Mouse (Mus musculus) neural tube, embryonic 10.5 days (tissue): ENCODE measurements around the gene Ppib.

ENCODE experiments used
- DNase-seq: peaks from one replicate; pipeline ENCODE4 v3.0.0-alpha.2; 2017; ENCODE audit warnings: low spot score; ENCODE audit errors: extremely low spot score

Ppib gene

DNA sequence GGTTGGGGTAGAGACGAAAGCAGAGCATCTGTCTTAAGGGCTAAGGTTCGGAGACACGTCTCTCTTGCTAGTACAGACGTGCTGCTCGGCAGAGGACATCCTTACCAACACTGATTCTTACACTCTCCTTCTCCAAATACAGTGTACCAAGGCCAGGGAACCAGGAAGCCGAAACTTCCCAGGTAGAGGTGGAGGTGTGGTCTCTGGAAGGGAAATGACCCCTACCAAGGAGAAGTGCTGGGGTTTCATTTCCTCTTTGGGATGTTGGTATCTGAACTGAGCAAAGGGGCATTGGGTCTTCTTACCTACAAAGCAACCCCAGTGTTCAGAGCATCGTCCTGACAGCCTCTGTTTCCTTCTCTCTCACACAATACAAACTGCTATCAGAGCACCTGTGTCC, 12.7 kb downstream of the Ppib start:
- DNase-seq = no peak

DNA sequence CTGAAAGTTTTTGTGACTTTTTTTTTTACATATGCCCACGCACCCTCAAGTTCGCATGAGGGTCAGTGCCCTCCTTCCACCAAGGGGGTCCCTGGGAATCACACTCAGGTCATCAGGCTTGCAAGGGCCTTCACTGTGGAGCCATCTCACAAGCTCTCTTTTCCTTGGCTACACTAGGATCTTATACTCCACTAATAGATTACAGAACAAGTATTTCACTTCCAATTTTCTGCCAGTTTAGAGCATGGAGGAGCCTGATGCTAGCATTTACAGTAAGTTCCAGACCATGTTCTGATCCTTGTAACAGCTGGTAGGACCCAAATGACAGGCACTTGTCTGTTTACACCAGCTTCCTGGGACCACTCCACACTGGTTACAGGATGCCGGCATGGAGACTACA, 18.1 kb downstream of the Ppib start:
- DNase-seq = no peak

DNA sequence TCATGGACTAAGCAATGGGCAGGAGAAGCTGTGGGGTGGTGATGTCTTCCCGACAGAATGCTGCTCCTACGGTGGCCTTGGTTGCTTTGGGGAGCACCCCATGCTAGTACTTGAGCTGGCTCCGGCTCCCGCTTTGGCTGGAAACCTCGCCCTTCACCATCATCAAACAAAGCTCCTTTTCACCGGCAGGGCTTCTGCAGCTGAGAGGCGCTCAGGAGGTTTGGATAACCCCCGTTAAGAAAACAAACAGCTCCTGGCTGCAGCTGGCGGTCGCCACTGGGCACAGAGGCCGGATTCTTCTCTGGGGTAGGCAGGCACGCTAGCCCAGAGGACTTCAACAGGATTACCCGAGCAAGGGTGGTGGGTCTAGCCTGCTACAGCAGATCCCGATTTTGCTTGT, 18.5 kb downstream of the Ppib start:
- peak; percentile 44 for DNase-seq

DNA sequence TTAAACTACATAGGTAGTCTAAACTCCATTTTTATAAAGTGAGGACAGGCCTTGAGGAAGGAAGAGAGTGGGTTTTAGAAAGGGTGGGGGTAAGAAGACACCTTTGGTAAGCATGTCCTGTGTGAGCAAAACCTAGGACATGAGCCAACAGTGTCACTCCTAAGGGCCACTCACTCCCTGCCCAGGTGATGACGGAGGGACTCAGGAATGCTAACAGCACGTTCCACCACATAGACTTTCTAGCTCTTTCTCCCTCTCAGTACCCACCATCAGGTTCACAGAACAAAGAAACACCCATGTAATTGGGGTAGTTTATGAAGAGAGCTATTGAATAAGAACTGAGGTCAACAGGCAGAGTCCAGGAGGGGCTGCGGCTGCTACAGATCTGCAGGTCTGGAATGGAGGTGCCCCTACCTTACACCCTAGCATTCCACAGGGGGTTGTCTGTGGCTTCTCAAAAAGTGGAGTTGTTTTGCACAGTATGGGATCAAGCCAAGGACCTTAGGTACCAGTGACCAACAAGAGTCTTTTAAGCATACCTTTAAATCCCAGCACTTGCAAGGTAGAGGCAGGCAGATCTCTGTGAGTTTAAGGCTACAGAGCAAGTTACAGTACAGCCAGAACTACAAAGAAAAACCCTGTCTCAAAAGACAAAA, 20.9 kb downstream of the Ppib start:
- DNase-seq = no peak

DNA sequence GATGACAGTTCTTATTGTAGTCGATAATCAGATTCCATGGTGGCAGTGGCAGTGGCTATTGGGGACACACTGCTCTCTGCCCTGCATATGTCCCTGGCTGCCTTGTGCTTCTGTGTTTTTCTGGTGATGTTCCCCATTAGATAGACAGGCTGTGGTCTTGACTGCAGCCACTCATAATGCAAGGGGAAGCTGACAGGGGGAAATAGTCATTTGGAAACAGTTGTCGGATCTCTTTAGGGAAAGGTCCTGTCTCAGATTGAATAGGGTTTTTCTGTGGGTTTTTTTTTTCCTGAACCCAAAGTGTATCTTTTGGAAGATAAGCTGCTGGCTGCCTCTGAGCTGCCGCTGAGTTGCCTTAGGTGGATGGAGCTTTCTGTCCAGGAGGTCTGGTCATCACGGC, 22.0 kb downstream of the Ppib start:
- DNase-seq = no peak

DNA sequence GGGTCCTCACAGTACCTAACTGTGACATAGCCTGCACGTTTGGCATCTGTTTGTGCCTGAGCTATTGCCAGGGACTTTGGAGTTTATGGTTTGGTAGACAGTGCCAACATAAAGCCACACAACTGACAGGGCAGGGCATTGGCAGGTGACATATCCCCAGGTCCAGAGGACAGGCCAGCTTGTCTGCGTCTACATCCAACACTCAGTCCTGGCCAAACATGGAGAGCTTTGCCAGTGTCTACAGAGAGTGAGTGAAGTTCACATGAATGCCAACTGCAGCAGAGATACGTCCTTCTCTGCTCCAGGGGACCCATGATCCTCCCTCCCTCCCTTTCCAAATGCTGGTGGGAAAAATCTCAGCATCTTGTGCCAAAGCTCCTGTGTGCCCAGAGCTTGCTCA, 24.1 kb downstream of the Ppib start:
- DNase-seq = no peak

DNA sequence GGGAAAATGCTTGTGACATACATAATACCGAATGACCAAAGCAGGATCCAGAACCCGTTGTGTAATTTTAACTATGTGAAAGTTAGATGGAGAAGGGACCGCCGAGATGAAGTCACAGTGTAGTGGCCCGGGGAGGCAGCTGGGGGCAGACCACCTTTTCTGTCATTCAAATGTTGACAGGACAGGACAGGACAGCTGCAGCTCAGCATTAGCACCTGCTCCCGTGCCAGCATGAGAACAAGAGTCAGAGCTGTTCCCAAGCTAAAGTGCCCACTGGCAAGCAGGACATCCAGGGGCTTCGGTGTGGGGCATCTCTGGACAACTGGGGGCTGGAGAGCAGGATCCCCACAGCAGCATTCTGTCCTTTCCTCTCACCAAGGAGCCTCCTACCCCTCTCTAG, 27.0 kb downstream of the Ppib start:
- no peak for DNase-seq

DNA sequence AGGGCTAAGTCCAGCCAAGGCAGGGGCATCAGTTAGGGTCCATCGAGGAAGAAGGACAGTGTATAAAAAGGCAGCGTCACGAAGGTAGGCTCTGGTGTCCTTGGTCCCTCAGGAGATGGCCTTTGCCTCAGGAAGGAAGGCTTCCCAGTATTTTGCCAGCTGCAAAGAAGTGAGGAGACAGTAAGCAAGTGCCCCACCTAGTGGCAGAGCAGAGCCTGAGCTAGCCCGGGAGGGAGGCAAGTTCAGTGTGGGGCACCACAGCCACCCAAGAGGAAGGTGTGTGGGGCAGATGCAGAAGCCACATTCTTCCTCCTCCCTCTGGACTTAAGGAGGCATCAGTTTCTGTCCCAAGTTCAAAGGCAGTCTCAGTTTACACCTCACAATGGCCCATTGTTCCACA, 28.4 kb downstream of the Ppib start:
- peak; percentile 56 for DNase-seq

DNA sequence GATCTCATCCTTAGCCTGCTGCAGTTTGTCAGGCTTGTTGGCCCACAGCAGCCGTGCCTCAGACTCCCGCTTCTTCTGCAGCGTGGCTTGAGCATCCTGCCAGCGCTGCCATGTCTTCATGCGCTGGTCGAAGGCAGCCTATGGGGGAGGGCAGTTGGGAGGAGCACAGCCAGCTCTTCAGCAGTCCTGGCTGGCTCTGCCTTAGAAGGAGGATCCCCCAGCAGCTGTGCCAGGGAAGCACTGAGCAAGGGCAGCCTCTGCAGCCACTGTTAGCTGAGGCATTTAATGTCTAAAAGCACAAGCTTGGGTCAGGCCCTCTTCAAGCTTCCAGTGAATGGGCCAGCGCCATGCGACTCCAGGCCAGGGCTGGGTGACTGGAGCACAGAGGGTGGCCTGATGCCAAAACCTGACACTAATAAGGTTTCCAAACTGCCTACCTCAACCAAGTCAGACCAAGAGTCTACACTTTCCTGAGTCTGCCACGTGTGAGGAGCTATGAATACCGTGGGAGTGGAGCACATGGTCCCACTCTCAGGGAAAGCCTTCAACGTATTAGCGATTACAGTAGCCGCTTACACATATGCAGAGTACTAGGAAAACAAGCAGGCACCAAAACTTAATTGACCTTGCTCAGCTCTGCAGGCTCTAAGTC, 30.7 kb downstream of the Ppib start:
- no peak for DNase-seq

DNA sequence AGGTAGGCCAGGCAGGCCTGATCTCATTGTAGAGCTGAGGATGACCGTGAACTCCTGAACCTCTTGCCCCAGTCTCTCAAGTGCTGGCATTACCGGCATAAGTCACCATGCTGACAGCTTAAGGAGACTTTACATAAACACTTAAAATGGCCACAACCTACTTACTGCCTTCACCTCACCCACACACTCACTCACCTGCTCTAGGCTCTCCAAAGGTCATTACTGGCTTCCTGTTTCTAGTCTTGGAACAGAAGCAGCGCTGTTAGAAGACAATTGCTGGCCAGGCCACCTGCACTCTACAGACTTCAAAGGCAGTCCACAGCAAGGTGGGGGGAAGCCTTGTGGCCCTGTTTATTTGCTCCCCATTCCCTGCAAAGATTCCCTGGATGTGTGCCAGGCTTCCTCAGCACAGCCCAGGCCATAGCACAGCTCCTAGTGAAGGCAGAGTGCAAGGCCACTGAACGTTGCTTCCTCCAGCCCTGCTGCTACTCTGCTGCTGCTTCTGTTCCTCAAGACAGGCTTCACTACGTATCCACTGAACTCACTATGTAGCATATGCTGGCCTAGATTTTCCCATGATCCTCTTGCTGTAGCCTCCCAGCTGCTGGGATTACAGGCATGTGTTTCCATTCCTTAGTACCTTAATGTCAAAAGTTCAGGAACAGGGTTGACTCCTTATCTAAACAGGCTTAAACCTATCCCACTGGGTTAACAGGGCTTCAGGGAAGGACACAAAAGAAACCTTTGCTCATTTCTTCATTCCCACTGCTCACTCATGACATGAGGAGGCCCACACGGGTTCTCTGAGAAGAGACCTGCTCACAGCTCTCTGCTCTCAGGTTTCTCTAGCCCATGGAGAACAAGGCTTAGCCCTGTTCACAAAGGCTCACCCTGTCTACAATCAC, 31.6 kb downstream of the Ppib start:
- no peak for DNase-seq

DNA sequence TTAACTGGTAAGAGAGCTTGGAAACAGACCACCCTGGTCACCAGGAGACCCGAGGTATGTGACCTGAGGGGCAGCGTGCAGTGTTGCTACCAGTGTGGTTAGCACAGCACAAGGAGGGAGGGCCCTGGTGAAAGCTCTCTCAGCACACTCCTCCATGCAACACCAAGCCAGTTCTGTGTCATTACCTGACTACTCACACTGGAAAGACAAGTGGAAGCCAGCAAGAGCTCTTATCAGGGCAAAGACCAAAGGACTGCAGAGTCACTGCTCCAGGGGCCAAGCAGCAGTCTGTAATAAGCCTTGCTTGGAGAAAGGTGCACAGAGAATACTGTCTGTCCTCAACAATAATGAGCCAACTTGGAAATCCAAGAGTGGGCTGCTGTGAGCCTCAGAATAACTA, 32.6 kb downstream of the Ppib start:
- DNase-seq = no peak

DNA sequence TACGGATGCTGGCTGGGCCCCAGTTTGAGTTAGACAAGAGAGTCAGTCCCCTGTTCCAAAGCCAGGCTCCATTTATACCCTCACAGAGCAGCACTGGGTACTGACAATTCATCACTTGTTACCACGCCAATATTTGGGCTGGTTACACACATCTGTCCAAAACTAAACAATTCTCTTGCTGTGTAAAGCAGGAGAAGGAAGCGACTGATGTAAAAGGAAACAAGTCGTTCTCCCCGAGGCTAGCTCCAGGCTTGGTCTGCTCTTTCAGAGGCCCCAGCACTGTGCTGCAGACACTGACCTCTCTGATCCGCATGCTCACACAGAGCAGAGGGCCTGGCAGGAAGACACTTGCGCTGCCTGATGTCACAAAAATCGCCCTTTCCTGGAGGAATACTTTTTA, 41.6 kb downstream of the Ppib start:
- DNase-seq = no peak

DNA sequence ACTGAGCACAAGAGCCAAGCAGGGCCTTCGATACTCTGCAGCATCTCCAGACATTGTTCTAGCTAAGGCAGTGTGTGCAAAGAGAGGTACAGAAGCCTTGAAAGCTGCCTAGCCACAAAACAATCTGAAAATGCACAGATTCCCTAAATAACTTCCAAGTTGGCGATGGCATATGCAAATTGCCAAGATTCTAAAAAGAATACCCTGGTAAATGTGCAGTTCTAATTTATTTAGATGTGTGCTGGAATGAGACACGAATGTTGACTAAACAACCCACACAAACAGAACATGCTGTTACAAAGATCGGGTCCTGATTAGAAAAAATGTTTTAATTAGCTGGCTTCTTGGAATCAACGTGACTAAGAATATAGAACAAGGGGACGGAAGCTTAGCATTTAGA, 42.6 kb downstream of the Ppib start:
- no peak for DNase-seq

DNA sequence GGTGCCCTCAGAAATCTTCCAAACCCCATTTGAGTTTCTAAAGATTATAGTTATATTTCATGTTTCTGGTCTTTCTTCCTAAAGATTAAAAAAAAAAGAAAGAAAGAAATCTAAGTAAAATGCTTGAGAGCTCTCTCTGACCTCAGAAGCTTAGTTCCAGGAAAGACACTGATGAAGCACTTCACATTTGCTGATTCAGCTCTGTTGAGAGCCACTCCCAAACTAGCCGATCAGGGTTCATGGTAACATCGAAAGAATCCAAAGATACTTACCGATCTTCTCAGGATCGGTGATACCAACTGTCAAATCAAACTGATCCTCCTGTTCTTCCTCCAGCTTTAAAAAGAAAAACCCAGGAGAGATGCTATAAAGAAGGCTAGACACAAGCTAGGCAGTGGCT, 44.6 kb downstream of the Ppib start:
- no peak for DNase-seq

DNA sequence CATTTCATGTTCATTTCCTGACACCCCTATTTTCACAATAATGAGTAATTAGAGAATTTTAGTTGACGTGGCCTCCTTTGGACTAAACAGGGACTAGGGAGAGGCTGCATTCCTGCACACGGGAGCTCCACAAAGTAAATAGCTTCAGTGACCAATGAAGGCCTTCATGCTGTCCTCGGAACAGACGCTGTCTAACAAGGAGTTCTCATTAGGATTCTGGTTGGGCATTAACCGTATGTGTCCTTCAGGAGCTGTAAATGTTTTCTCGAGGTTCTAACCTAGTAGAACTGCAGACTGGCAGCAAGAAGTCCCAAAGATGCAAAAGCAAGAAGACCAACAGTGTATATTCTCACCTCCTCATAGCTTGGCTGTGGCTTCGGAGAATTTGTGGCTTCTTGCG, 45.1 kb downstream of the Ppib start:
- no peak for DNase-seq

DNA sequence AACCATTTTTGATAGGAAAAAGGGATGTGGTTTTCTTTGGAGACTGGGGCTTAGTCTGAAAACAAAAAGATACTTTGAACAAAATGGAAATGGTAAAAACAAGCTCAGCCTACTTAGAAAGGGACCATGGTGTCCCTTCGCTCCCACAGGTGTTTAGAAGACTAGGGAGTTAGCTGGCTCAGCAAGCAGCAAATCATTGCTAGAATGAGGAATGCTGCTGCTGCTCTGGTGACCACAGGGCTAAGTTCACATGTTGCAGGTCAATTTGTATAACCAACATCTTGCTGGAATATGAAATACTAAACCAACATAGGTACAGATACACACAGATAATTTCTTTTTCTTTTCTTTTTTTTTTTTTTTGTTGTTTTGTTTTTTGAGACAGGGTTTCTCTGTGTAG, 49.6 kb downstream of the Ppib start:
- no peak for DNase-seq

DNA sequence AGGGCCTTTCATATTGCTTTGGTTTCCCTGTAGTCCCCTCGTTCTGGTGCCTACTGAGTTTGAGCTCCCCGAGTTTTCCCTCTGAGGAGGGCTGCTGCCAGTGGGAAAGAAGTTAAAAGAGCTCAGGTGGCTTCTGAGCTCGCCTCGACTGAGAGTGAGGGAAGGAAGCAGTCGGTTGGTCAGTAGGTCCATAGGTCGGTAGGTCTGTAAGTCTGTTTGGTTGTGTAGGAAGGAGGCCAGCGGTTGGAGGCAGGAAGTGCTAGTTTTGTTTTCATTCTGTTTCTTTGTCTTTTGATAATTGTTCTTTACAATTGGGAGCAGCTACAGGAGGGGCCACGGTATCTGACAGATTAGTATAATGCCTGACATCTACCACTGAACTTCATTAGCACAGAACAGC, 50.1 kb downstream of the Ppib start:
- no peak for DNase-seq

DNA sequence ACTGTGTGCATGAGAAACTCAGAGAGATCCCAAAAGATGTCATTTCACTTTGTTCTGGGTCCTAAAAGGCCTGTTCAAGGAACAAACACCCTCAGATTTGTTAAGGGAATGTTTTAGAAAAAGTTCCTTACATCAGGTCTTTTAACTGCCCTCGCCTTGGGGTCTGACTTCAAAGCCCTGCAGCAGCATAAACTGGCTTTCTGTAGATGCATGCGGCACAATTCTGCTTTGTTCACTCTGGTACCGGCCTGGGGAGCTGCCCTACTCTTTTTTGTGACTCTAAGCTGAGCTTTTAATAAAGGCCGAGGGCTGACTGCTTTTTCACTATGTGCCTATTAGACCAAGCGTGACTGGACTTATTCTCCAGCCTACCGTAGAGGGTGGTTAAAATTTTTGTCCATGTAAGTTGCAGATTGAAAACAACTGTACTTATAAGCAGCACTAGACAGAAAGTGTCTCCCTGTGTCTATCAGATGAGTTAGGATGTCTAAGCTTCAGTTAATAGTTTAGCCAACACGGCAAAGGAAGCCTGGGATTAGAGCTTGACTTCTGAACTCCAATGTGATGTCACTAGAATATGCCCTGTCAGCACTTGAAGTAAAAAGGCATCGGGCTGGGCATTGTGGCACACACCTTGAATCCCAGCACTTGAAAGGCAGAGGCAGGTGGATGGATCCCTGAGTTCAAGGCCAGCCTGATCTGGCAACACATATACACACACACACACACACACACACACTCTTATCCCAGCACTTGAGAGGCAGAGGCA, 50.8 kb downstream of the Ppib start:
- DNase-seq = no peak

DNA sequence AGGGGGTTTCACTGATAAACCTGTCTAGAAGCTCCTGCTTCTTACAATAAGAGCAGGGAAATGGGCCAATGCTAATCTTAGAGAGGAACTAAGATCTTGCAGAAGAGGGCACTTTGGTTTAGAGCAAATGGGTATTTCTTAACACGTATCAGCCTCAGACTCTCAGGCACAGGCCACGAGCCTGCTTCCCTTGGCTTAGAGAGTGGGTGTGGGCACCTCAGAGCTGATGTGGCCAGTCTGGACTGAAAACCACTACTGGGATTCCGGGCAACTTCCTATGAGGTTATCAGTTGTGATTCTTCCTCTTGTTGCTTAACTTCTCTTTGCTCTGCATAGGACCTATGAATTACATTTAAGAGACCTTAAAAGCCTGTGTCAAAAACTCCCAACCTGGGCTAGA, 54.3 kb downstream of the Ppib start:
- DNase-seq = no peak
